Mouse (Mus musculus) G1E (cell line): ENCODE data around the gene Btbd9.

Experiments
- CTCF ChIP-seq: IDR thresholded peaks from 2 replicates; pipeline ENCODE4 v1.5.1; 2012; ENCODE audit warnings: low read depth, low read length, inconsistent platforms, mixed read lengths
- TAL1 ChIP-seq: conservative IDR thresholded peaks from 2 replicates; pipeline ENCODE4 v1.6.1; 2012; ENCODE audit warnings: low read depth, low read length, inconsistent platforms, mixed read lengths

DNA sequence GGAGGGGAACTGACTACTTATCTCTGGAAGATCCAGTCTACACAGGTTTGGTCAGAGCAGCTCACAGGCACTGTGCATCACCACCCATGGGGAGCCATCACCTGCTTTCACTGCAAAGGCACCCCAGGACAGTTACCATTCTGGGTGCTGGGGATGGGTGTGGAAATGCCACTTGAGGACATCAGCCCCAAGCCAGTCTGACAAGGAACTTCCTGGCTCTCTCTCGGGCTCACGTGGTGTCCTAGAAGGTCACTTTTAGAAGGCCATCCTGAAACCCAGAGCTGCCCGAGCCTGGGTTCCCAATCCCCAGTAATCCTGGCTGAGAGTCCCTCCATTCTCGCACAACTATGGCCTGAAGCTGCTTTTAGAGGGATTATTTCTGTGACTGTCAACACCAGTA lies 360.5 kb downstream of the Btbd9 start:
- TF ChIP-seq CTCF (no peak), TAL1 (no peak)
